ENCODE assay signal across 18 mouse cellular contexts in genomic region chr16:38620696-38621450, GRCm38 (mm10).
DNase-seq lines count a peak whose midpoint lies in the region; ATAC-seq and TF ChIP-seq lines count a peak whose summit lies in the region.
"Had no signal": no experiment of that assay in that cellular context is flagged by ENCODE, and none has a peak within 500 bp of the region (broad histone marks: within the 10 kb centered on the region; RNA-seq: fewer than 3 reads in every experiment).

No protein-coding gene starts in this region.

- H3K27ac ChIP-seq in heart, embryonic 10.5 days = peak overlapping the region; percentile 72; the same call in 1 of the 2 replicates
- H3K27ac ChIP-seq in testis, adult 2 months (ENCODE audit: control insufficient read depth, insufficient read depth, low read depth, low read length) = peak overlapping the region; percentile 41
- H3K27ac ChIP-seq in lung, embryonic 14.5 days (ENCODE audit: low read depth) = no peak overlapping the region
- H3K27ac ChIP-seq in hindbrain, embryonic 13.5 days = no peak overlapping the region
- H3K27ac ChIP-seq: embryonic facial prominence, embryonic 12.5 days; forebrain, embryonic 10.5 days; hindbrain, embryonic 10.5 days; liver, embryonic 14.5 days had no signal

- ATAC-seq in lung, embryonic 14.5 days (ENCODE audit: insufficient read depth) = no peak
- ATAC-seq in hindbrain, embryonic 13.5 days (ENCODE audit: low FRiP score) = no peak
- ATAC-seq in monocyte, adult 5-6 weeks (replicated peaks; ENCODE audit: insufficient number of reproducible peaks, low FRiP score, low TSS enrichment, poor library complexity, severe bottlenecking) = no peak
- ATAC-seq: intestine, embryonic 16.5 days had no signal

- 61% methylated on average over 16 of the region's 16 CpGs for WGBS in heart, embryonic 10.5 days
- WGBS in lung, embryonic 14.5 days = 78% methylated on average over 16 of the region's 16 CpGs
- 97% methylated on average over 16 of the region's 16 CpGs for WGBS in hindbrain, embryonic 13.5 days

- no peak for TF ChIP-seq POLR2A in testis, adult 2 months (IDR thresholded peaks at IDR 0.05; ENCODE audit: control insufficient read depth, low read depth, low read length)

- H3K4me2 ChIP-seq in lung, embryonic 14.5 days = no peak overlapping the region
- H3K4me2 ChIP-seq in hindbrain, embryonic 13.5 days = no peak overlapping the region
- H3K4me2 ChIP-seq: embryonic facial prominence, embryonic 12.5 days; midbrain, embryonic 11.5 days had no signal

- H3K9me3 ChIP-seq in heart, embryonic 10.5 days = no peaks in the 10 kb centered on the region
- no peaks in the 10 kb centered on the region for H3K9me3 ChIP-seq in lung, embryonic 14.5 days (ENCODE audit: low read depth, low read length)
- H3K9me3 ChIP-seq in hindbrain, embryonic 13.5 days = no peaks in the 10 kb centered on the region
- H3K9me3 ChIP-seq: embryonic facial prominence, embryonic 12.5 days; forebrain, embryonic 10.5 days; hindbrain, embryonic 10.5 days had no signal

- intact Hi-C loops in heart, postnatal 36 days (cut with DNase I) = loop anchor here (5.0 to 10.0 kb wide), 2 partner anchors 84 to 104 kb away; no protein-coding TSS in a partner anchor

- H3K4me1 ChIP-seq in heart, embryonic 10.5 days = peaks cover 39% of the 10 kb centered on the region
- peaks cover 7% of the 10 kb centered on the region for H3K4me1 ChIP-seq in testis, adult 2 months (ENCODE audit: control insufficient read depth, insufficient read depth, low read length)
- H3K4me1 ChIP-seq in lung, embryonic 14.5 days (ENCODE audit: insufficient read depth) = no peaks in the 10 kb centered on the region; the same call in 1 of the 2 replicates
- H3K4me1 ChIP-seq in hindbrain, embryonic 13.5 days (replicated peaks) = no peaks in the 10 kb centered on the region
- H3K4me1 ChIP-seq: embryonic facial prominence, embryonic 12.5 days; forebrain, embryonic 10.5 days had no signal

- no peak overlapping the region for H3K9ac ChIP-seq in lung, embryonic 14.5 days
- no peak overlapping the region for H3K9ac ChIP-seq in hindbrain, embryonic 13.5 days
- H3K9ac ChIP-seq: embryonic facial prominence, embryonic 12.5 days; liver, embryonic 14.5 days had no signal

- DNase-seq in heart, embryonic 10.5 days (ENCODE audit: low spot score) = no peak
- no peak for DNase-seq in heart, postnatal 36 days
- no peak for DNase-seq in testis, postnatal 10 days (ENCODE audit: low spot score)
- DNase-seq in lung, embryonic 14.5 days = peak; percentile 37
- no peak for DNase-seq in right cerebral cortex, postnatal 4 days
- DNase-seq: B cell, adult 2 months; cerebellum, postnatal 14 days; retina, postnatal 1 day; thymus, adult 2 months had no signal

- no peaks in the 10 kb centered on the region for H3K27me3 ChIP-seq in heart, embryonic 10.5 days (ENCODE audit: insufficient read depth, poor library complexity, severe bottlenecking)
- no peaks in the 10 kb centered on the region for H3K27me3 ChIP-seq in testis, adult 2 months (ENCODE audit: control insufficient read depth, insufficient read depth, low read length)
- H3K27me3 ChIP-seq in lung, embryonic 14.5 days (ENCODE audit: insufficient read depth, low read length) = no peaks in the 10 kb centered on the region
- H3K27me3 ChIP-seq in hindbrain, embryonic 13.5 days = no peaks in the 10 kb centered on the region
- H3K27me3 ChIP-seq: embryonic facial prominence, embryonic 12.5 days had no signal

- H3K36me3 ChIP-seq in heart, embryonic 10.5 days = peaks cover 93% of the 10 kb centered on the region
- no peaks in the 10 kb centered on the region for H3K36me3 ChIP-seq in testis, adult 2 months (ENCODE audit: control insufficient read depth, insufficient read depth, low read length)
- peaks cover 41% of the 10 kb centered on the region for H3K36me3 ChIP-seq in lung, embryonic 14.5 days (ENCODE audit: insufficient read depth)
- no peaks in the 10 kb centered on the region for H3K36me3 ChIP-seq in hindbrain, embryonic 13.5 days
- H3K36me3 ChIP-seq: forebrain, embryonic 10.5 days had no signal

- H3K4me3 ChIP-seq in heart, embryonic 10.5 days = no peak overlapping the region
- no peak overlapping the region for H3K4me3 ChIP-seq in testis, adult 2 months (ENCODE audit: control insufficient read depth, low read depth, low read length)
- no peak overlapping the region for H3K4me3 ChIP-seq in lung, embryonic 14.5 days (ENCODE audit: low read depth, low read length)
- no peak overlapping the region for H3K4me3 ChIP-seq in hindbrain, embryonic 13.5 days
- H3K4me3 ChIP-seq: embryonic facial prominence, embryonic 12.5 days; forebrain, embryonic 10.5 days; hindbrain, embryonic 10.5 days had no signal

- TF ChIP-seq CTCF in testis, adult 2 months (IDR thresholded peaks at IDR 0.05; ENCODE audit: control insufficient read depth, insufficient read depth, insufficient replicate concordance, low read depth, low read length) = no peak
- no peak for TF ChIP-seq CTCF in lung, embryonic 14.5 days (IDR thresholded peaks at IDR 0.05; ENCODE audit: low read depth)

Comparison
In these comparisons a context has a peak if more than half of its experiments do, and no peak if none do; other contexts are left out.
1. H3K27ac ChIP-seq: peak in heart, embryonic 10.5 days (single experiment) and testis, adult 2 months (single experiment); none in lung, embryonic 14.5 days (single experiment) and hindbrain, embryonic 13.5 days (single experiment).